Mouse (Mus musculus): ENCODE measurements around the gene Mtg1.

DNA sequence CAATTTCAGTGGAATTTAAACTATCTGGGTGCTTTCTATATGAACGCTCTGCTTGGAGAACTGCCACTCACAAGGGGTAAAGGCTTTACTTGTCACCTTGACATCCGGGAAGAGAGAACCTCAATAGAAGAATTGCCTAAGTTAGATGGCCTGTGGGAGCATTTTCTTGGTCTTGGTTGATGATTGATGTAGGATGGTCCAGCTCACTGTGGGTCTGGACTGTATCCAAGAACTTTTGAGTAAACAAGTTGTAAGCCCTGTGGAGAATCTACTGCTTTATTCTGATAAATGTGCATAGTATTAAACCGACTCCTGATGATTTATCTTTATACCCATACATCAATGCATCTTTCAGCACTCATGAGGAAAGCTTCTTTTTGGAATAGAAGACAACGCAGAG is 32.0 kb downstream of the Mtg1 start:
- TF ChIP-seq CTCF (IDR thresholded peaks at IDR 0.05 in 2 of 3, conservative IDR thresholded peaks at IDR 0.05 in 1 of 3; ENCODE audit: control insufficient read depth in 1 of 3, insufficient read depth in 1 of 3, low read depth in 2 of 3, low read length in 3 of 3, poor library complexity in 1 of 3, severe bottlenecking in 1 of 3), result no peak
- TF ChIP-seq GABPA (IDR thresholded peaks at IDR 0.05; ENCODE audit: low read depth, low read length), result no peak
- TF ChIP-seq ETS1 (IDR thresholded peaks at IDR 0.05; ENCODE audit: low read depth, low read length), result no peak
- TF ChIP-seq NRF1 (IDR thresholded peaks at IDR 0.05; ENCODE audit: insufficient read depth, low read depth, low read length, poor library complexity, severe bottlenecking), result no peak
- no peak for TF ChIP-seq JUND (IDR thresholded peaks at IDR 0.05; ENCODE audit: low read depth, low read length)
- TF ChIP-seq MEF2A (IDR thresholded peaks at IDR 0.05; ENCODE audit: extremely low read depth, insufficient replicate concordance, low read depth, low read length, poor library complexity, severe bottlenecking), result no peak
- TF ChIP-seq POLR2A (IDR thresholded peaks at IDR 0.05; ENCODE audit: control insufficient read depth in 1 of 2, insufficient read depth in 1 of 2, low read depth in 1 of 2, low read length in 2 of 2, poor library complexity in 1 of 2), result no peak

Data from MEL (cell line).